Mouse (Mus musculus) spleen, adult 2 months (tissue): Measurements from ENCODE around the gene D230025D16Rik.

Experiments used
- CTCF ChIP-seq: fragments of 200-500 bp; IDR thresholded peaks from 2 replicates; pipeline ENCODE4 v1.5.1; 2011; ENCODE audit warnings: mild to moderate bottlenecking, inconsistent platforms; ENCODE audit not compliant: insufficient read depth, insufficient read length, insufficient replicate concordance; ENCODE audit errors: extremely low read depth
- POLR2A ChIP-seq: fragments of 200-500 bp; IDR thresholded peaks from 2 replicates; pipeline ENCODE4 v1.6.1; 2011; ENCODE audit warnings: low read depth, low read length, inconsistent platforms

GRCm38 (mm10) chr8:105252680-105253537 lies 28.0 kb downstream of the D230025D16Rik start:
- TF ChIP-seq POLR2A: no peak
- TF ChIP-seq CTCF: no peak
